8 mouse cellular contexts compared by ENCODE assay signal in genomic region chr12:110446290-110447170, GRCm38 (mm10). TPM values are rescaled to one million over a fixed set of nuclear protein-coding genes. Genes with fewer than 3 reads are reported as not detected.
A peak's percentile ranks its signal among the peaks of the same experiment; 100 is the strongest.
DNase-seq lines count a peak whose midpoint lies in the region; ATAC-seq lines count a peak whose summit lies in the region.

Gene Ppp2r5c (plus strand): TSS chr12:110447120.

- peak; percentile 86 for ATAC-seq in CD4-positive, CD25-positive, alpha-beta regulatory T cell, adult 4 months
- ATAC-seq in heart, embryonic 14.5 days (ENCODE audit: insufficient number of reproducible peaks, insufficient read depth, low FRiP score, low read depth): peak; percentile 98
- peak; percentile 90 for ATAC-seq in liver, embryonic 13.5 days (ENCODE audit: low read depth)
- ATAC-seq in stomach, embryonic 16.5 days (ENCODE audit: insufficient read depth, low FRiP score): peak; percentile 97

- peak within 1 kb of the TSS; percentile 91 for H3K9ac ChIP-seq in heart, embryonic 14.5 days (ENCODE audit: low read length)
- H3K9ac ChIP-seq in liver, embryonic 13.5 days: peak within 1 kb of the TSS; percentile 87
- H3K9ac ChIP-seq in stomach, embryonic 16.5 days (ENCODE audit: low read length): peak within 1 kb of the TSS; percentile 93

- 1% methylated on average over 63 of the region's 86 CpGs for WGBS in heart, embryonic 14.5 days
- WGBS in liver, embryonic 13.5 days (ENCODE audit: insufficient replicate concordance): under 1% methylated on average over 79 of the region's 86 CpGs
- under 1% methylated on average over 83 of the region's 86 CpGs for WGBS in stomach, embryonic 16.5 days

- no peaks in the 10 kb centered on the region for H3K9me3 ChIP-seq in heart, embryonic 14.5 days (ENCODE audit: control insufficient read depth, low read length)
- H3K9me3 ChIP-seq in liver, embryonic 13.5 days (replicated peaks): no peaks in the 10 kb centered on the region
- no peaks in the 10 kb centered on the region for H3K9me3 ChIP-seq in stomach, embryonic 16.5 days (replicated peaks; ENCODE audit: control insufficient read depth, low read length)

- peaks cover 2 to 8% of the 10 kb centered on the region in 2 experiments; a peak in 2 of 4 replicates for H3K4me1 ChIP-seq in heart, embryonic 14.5 days (ENCODE audit: control insufficient read depth in 2 of 2, insufficient read depth in 2 of 2, low read length in 2 of 2)
- peaks cover 15% of the 10 kb centered on the region for H3K4me1 ChIP-seq in liver, embryonic 13.5 days (replicated peaks)
- H3K4me1 ChIP-seq in stomach, embryonic 16.5 days (ENCODE audit: control insufficient read depth, insufficient read depth, low read length): peaks cover 14% of the 10 kb centered on the region

- DNase-seq in c-Kit-negative CD71-positive TER-119-positive erythroid progenitor cells, embryonic 14.5 days (ENCODE audit: low read depth, low spot score): peak; percentile 84
- peak; percentile 72 for DNase-seq in fibroblast of lung, adult 2 months (ENCODE audit: low read depth)
- DNase-seq in kidney, postnatal 14 days: peak; percentile 97
- peak; percentile 90 for DNase-seq in liver, embryonic 13.5 days
- DNase-seq in neural tube, embryonic 10.5 days (ENCODE audit: extremely low spot score, low spot score): peak; percentile 94

- H3K4me2 ChIP-seq in heart, embryonic 14.5 days (ENCODE audit: low read length): peak within 1 kb of the TSS; percentile 79
- H3K4me2 ChIP-seq in liver, embryonic 13.5 days: peak within 1 kb of the TSS; percentile 99
- H3K4me2 ChIP-seq in stomach, embryonic 16.5 days (ENCODE audit: low read depth, low read length): peak within 1 kb of the TSS; percentile 93

- peak within 1 kb of the TSS; percentile 96 to 98 for H3K27ac ChIP-seq in heart, embryonic 14.5 days (replicated peaks in 1 of 2; ENCODE audit: control insufficient read depth in 1 of 2, insufficient read depth in 1 of 2, low read depth in 2 of 2, low read length in 2 of 2)
- H3K27ac ChIP-seq in liver, embryonic 13.5 days: peak within 1 kb of the TSS; percentile 94
- peak within 1 kb of the TSS; percentile 99 for H3K27ac ChIP-seq in stomach, embryonic 16.5 days (ENCODE audit: low read length)

- 0 out of 2 replicates have a peak, but pooled peaks cover 4% of the 10 kb centered on the region for H3K27me3 ChIP-seq in heart, embryonic 14.5 days (ENCODE audit: control insufficient read depth, insufficient read depth, low read length)
- peaks cover 23% of the 10 kb centered on the region; the same call in 1 of the 2 replicates for H3K27me3 ChIP-seq in liver, embryonic 13.5 days
- H3K27me3 ChIP-seq in stomach, embryonic 16.5 days (ENCODE audit: control insufficient read depth, insufficient read depth, low read length): no peaks in the 10 kb centered on the region

- H3K4me3 ChIP-seq in heart, embryonic 14.5 days (ENCODE audit: control insufficient read depth in 1 of 2, insufficient read depth in 1 of 2, low read depth in 1 of 2, low read length in 2 of 2): peak within 1 kb of the TSS; percentile 83 to 90
- H3K4me3 ChIP-seq in liver, embryonic 13.5 days (replicated peaks): peak within 1 kb of the TSS; percentile 88
- peak within 1 kb of the TSS; percentile 95 for H3K4me3 ChIP-seq in stomach, embryonic 16.5 days (replicated peaks; ENCODE audit: low read length)

- peaks cover 9% of the 10 kb centered on the region; the same call in 1 of the 2 replicates for H3K36me3 ChIP-seq in heart, embryonic 14.5 days (ENCODE audit: control insufficient read depth, insufficient read depth, low read length)
- H3K36me3 ChIP-seq in liver, embryonic 13.5 days: no peaks in the 10 kb centered on the region
- no peaks in the 10 kb centered on the region for H3K36me3 ChIP-seq in stomach, embryonic 16.5 days (ENCODE audit: control insufficient read depth, insufficient read depth, low read length)

RNA-seq across cellular contexts. Expression of gene Ppp2r5c, which starts in this region (rescaled TPM):
- 100 to 1,000 TPM; 490 to 635 TPM for polyA plus RNA-seq in CD4-positive, CD25-positive, alpha-beta regulatory T cell, adult 4 months (2017; shearing (Covaris generic))
- polyA plus RNA-seq in heart, embryonic 14.5 days (2014; fragmentation: Nextera tagmentation; extraction: Ambion mirVana): 131 and 138 TPM in 2 replicates
- 86.2 and 97.8 TPM in 2 replicates for polyA plus RNA-seq in liver, embryonic 13.5 days (2015; fragmentation: Nextera tagmentation; extraction: Ambion mirVana)
- 145 and 146 TPM in 2 replicates for polyA plus RNA-seq in stomach, embryonic 16.5 days (2015; fragmentation: Nextera tagmentation; extraction: Ambion mirVana)

Comparison
In these comparisons a context has a peak if more than half of its experiments do, and no peak if none do; other contexts are left out.
1. Peak in every context shown above with its lines: DNase-seq, ATAC-seq, H3K4me3 ChIP-seq and H3K27ac ChIP-seq.